Mouse (Mus musculus): ENCODE data around the gene Ptprs.

- TF ChIP-seq CTCF (IDR thresholded peaks at IDR 0.05; ENCODE audit: extremely low read depth, insufficient read depth, low read length) (no peak), POLR2A (IDR thresholded peaks at IDR 0.05; ENCODE audit: extremely low read depth, insufficient read depth, low read length) (no peak)
Measured at GRCm38 (mm10) chr17:56474311-56474830, 1.9 kb downstream of the Ptprs start.

All from cortical plate, adult 2 months (tissue).